Mouse (Mus musculus) G1E (cell line): ENCODE measurements around the gene Mtln. TPM values are rescaled to one million over a fixed set of nuclear protein-coding genes. Genes with fewer than 3 reads are reported as not detected.

Source experiments
- ATAC-seq: 2 replicates; pipeline ENCODE4 v1.8.0; 2016; ENCODE audit warnings: mild to moderate bottlenecking; ENCODE audit not compliant: insufficient number of reproducible peaks, poor library complexity, low FRiP score, severe bottlenecking; ENCODE audit errors: extremely low read depth
- DNase-seq: peaks from one replicate; pipeline ENCODE4 v3.0.0; 2012; ENCODE audit warnings: low spot score
- H3K27me3 ChIP-seq: 2 replicates; pipeline ENCODE4 v1.6.1; 2012; ENCODE audit warnings: mild to moderate bottlenecking, low read length, inconsistent platforms; ENCODE audit not compliant: insufficient read depth
- H3K36me3 ChIP-seq: replicated peaks from 2 replicates; pipeline ENCODE3; 2012; ENCODE audit warnings: mild to moderate bottlenecking, inconsistent platforms
- H3K4me1 ChIP-seq: 2 replicates; pipeline ENCODE4 v1.6.1; 2012; ENCODE audit warnings: low read depth, low read length, inconsistent platforms, mixed read lengths; ENCODE audit not compliant: insufficient read depth
- H3K4me3 ChIP-seq: 2 replicates; pipeline ENCODE4 v1.5.1; 2012; ENCODE audit warnings: low read depth, mild to moderate bottlenecking, inconsistent platforms, low read length, moderate library complexity, mixed read lengths
- H3K9me3 ChIP-seq: replicated peaks from 2 replicates; pipeline ENCODE4 v1.6.1; 2012; ENCODE audit warnings: inconsistent platforms
- CTCF ChIP-seq: IDR thresholded peaks from 2 replicates; pipeline ENCODE4 v1.5.1; 2012; ENCODE audit warnings: low read depth, low read length, inconsistent platforms, mixed read lengths
- GATA1 ChIP-seq: IDR thresholded peaks from 2 replicates; pipeline ENCODE4 v1.6.1; 2012; ENCODE audit warnings: borderline replicate concordance, low read length, inconsistent platforms, mixed read lengths
- GATA2 ChIP-seq: IDR thresholded peaks from 2 replicates; pipeline ENCODE4 v1.6.1; 2012; ENCODE audit warnings: low read depth, low read length, inconsistent platforms, borderline replicate concordance
- POLR2AphosphoS5 ChIP-seq: IDR thresholded peaks from 2 replicates; pipeline ENCODE4 v1.6.1; 2012; ENCODE audit warnings: low read depth, low read length, inconsistent platforms; ENCODE audit not compliant: insufficient replicate concordance
- TAL1 ChIP-seq: conservative IDR thresholded peaks from 2 replicates; pipeline ENCODE4 v1.6.1; 2012; ENCODE audit warnings: low read depth, low read length, inconsistent platforms, mixed read lengths
- polyA plus RNA-seq: library from polyadenylated mRNA; stranded (reverse); fragments of >175 nt; gene quantifications from 2 replicates; pipeline ENCODE4 v1.2.3, GENCODE M21; 2012
- total RNA-seq, 2 experiments: library from RNA; stranded (forward) in 1 of 2; stranded (reverse) in 1 of 2; fragments of 200-1000 nt in 1 of 2; fragments of >200 nt in 1 of 2; fragmentation: Nextera tagmentation in 1 of 2; gene quantifications; 2 replicates each; pipeline ENCODE4 v1.2.3; 2014 to 2017

Mtln gene
- total and polyA plus RNA-seq, 3 experiments, result 12.0 to 106 (median 50.2) TPM

- ATAC-seq (peak; percentile 99), DNase-seq (peak; percentile 83)
- peaks cover 20% of the 10 kb centered on the region for H3K4me1 ChIP-seq
- peaks cover 15% of the 10 kb centered on the region for H3K27me3 ChIP-seq
- H3K36me3 ChIP-seq, result peaks cover 14% of the 10 kb centered on the region
- peak within 1 kb of the TSS; percentile 95 for H3K4me3 ChIP-seq
- no peak for TF ChIP-seq GATA2
- no peak for TF ChIP-seq POLR2AphosphoS5
- TF ChIP-seq CTCF, result no peak
- no peak for TF ChIP-seq GATA1
- no peak for TF ChIP-seq TAL1
- H3K9me3 ChIP-seq, result no peaks in the 10 kb centered on the region
Measured at GRCm38 (mm10) chr2:127831401-127832102, 39.3 kb upstream of the Mtln start, which contains the start of gene Bub1. TSS of gene Bub1 (minus strand) at chr2:127831865.

GRCm38 (mm10) chr2:127789651-127790270 is 2.5 kb downstream of the Mtln start:
- Histone ChIP-seq H3K36me3 (peaks cover 8% of the 10 kb centered on the region), H3K9me3 (no peaks in the 10 kb centered on the region), H3K4me1 (peaks cover 32% of the 10 kb centered on the region), H3K27me3 (no peaks in the 10 kb centered on the region), H3K4me3 (peak overlapping the region; percentile 75; the same call in 1 of the 2 replicates)
- DNase-seq (no peak), ATAC-seq (no peak)
- no peak for TF ChIP-seq POLR2AphosphoS5
- TF ChIP-seq GATA1, result no peak
- no peak for TF ChIP-seq CTCF
- no peak for TF ChIP-seq TAL1
- no peak for TF ChIP-seq GATA2

- Histone ChIP-seq H3K4me1 (peaks cover 32% of the 10 kb centered on the region), H3K36me3 (peaks cover 8% of the 10 kb centered on the region), H3K4me3 (peak overlapping the region; percentile 75), H3K9me3 (no peaks in the 10 kb centered on the region), H3K27me3 (no peaks in the 10 kb centered on the region)
- TF ChIP-seq GATA1 (no peak), TAL1 (no peak), GATA2 (no peak)
- DNase-seq, result no peak
- no peak for ATAC-seq
Measured at GRCm38 (mm10) chr2:127789138-127789537, 3.1 kb downstream of the Mtln start.

GRCm38 (mm10) chr2:127788440-127789116 is 3.7 kb downstream of the Mtln start, which contains the start of gene Nphp1:
TSS of gene Nphp1 (minus strand) at chr2:127788897.
- Histone ChIP-seq H3K9me3 (no peaks in the 10 kb centered on the region), H3K4me3 (peak within 1 kb of the TSS; percentile 75), H3K27me3 (no peaks in the 10 kb centered on the region), H3K4me1 (peaks cover 32% of the 10 kb centered on the region), H3K36me3 (peaks cover 8% of the 10 kb centered on the region)
- DNase-seq (peak; percentile 56), ATAC-seq (peak; percentile 40; the same call in 1 of the 2 replicates)
- TF ChIP-seq GATA2 (no peak), CTCF (no peak), POLR2AphosphoS5 (no peak), TAL1 (no peak), GATA1 (no peak)

- Histone ChIP-seq H3K27me3 (no peaks in the 10 kb centered on the region), H3K4me1 (peaks cover 32% of the 10 kb centered on the region), H3K36me3 (peaks cover 8% of the 10 kb centered on the region), H3K9me3 (no peaks in the 10 kb centered on the region), H3K4me3 (no peak overlapping the region)
- ATAC-seq (no peak), DNase-seq (no peak)
- TF ChIP-seq POLR2AphosphoS5 (no peak), GATA2 (no peak), GATA1 (no peak), TAL1 (no peak), CTCF (no peak)
Measured at GRCm38 (mm10) chr2:127787226-127787625, 5.1 kb downstream of the Mtln start.

- H3K4me1 ChIP-seq, result peaks cover 8% of the 10 kb centered on the region
- no peaks in the 10 kb centered on the region for H3K27me3 ChIP-seq
- H3K9me3 ChIP-seq, result no peaks in the 10 kb centered on the region
- TF ChIP-seq GATA1 (no peak), GATA2 (no peak), TAL1 (no peak), POLR2AphosphoS5 (no peak), CTCF (no peak)
- DNase-seq (no peak), ATAC-seq (no peak)
- H3K4me3 ChIP-seq, result no peak overlapping the region
- peaks cover 18% of the 10 kb centered on the region for H3K36me3 ChIP-seq
Measured at GRCm38 (mm10) chr2:127778451-127778850, 13.8 kb downstream of the Mtln start.
